31 mouse cellular contexts compared by ENCODE assay signal in the genomic region with DNA sequence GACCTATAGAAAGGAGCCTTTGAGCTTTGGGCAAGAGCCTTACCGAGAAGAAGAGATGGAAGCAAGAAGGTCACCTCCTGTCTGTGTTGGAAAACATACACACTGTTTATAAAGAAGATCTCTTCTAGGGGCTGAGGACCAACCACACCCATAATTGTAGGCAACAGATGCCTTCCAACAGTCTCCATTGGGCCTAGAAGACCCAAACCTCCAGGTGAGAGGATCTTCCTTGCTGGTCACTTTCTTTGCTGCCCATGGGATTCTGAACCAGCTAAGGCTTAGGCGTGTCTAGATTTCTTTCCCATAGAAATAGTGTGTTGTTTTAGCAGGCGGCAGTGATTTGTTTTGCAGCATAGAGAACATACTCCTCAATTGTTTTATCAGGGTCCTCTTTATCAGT.
"Had no signal": no experiment of that assay in that cellular context is flagged by ENCODE, and none has a peak within 500 bp of the region (broad histone marks: within the 10 kb centered on the region; RNA-seq: fewer than 3 reads in every experiment).

No protein-coding gene starts in this region.

- H3K4me1 ChIP-seq: limb, embryonic 10.5 days; limb, embryonic 13.5 days; limb, embryonic 15.5 days; liver, embryonic 12.5 days; liver, embryonic 13.5 days; liver, embryonic 15.5 days; lung, embryonic 15.5 days; neural tube, embryonic 12.5 days had no signal

- H3K27me3 ChIP-seq: limb, embryonic 12.5 days; limb, embryonic 13.5 days; limb, embryonic 15.5 days; liver, embryonic 12.5 days; liver, embryonic 13.5 days; liver, embryonic 15.5 days; lung, embryonic 15.5 days; midbrain, embryonic 12.5 days; midbrain, embryonic 13.5 days; midbrain, embryonic 15.5 days; neural tube, embryonic 12.5 days had no signal

- H3K36me3 ChIP-seq: limb, embryonic 10.5 days; limb, embryonic 12.5 days; limb, embryonic 13.5 days; limb, embryonic 15.5 days; liver, embryonic 12.5 days; liver, embryonic 13.5 days; liver, embryonic 15.5 days; lung, embryonic 15.5 days; midbrain, embryonic 10.5 days; midbrain, embryonic 12.5 days; midbrain, embryonic 13.5 days; midbrain, embryonic 15.5 days; neural tube, embryonic 12.5 days had no signal

- H3K9ac ChIP-seq: limb, embryonic 12.5 days; limb, embryonic 13.5 days; limb, embryonic 15.5 days; liver, embryonic 12.5 days; liver, embryonic 13.5 days; liver, embryonic 14.5 days; liver, embryonic 15.5 days; liver, postnatal 0 days; lung, embryonic 14.5 days; lung, embryonic 15.5 days; midbrain, embryonic 12.5 days; midbrain, embryonic 13.5 days; midbrain, embryonic 15.5 days; neural tube, embryonic 12.5 days had no signal

- H3K9me3 ChIP-seq: limb, embryonic 10.5 days; limb, embryonic 12.5 days; limb, embryonic 13.5 days; limb, embryonic 15.5 days; liver, embryonic 12.5 days; liver, embryonic 13.5 days; liver, embryonic 15.5 days; lung, embryonic 15.5 days; megakaryocyte, embryonic 14.5 days; midbrain, embryonic 10.5 days; midbrain, embryonic 12.5 days; midbrain, embryonic 13.5 days; midbrain, embryonic 15.5 days; neural tube, embryonic 12.5 days had no signal

- H3K4me2 ChIP-seq: limb, embryonic 12.5 days; limb, embryonic 13.5 days; limb, embryonic 15.5 days; liver, embryonic 11.5 days; liver, embryonic 12.5 days; liver, embryonic 13.5 days; liver, embryonic 15.5 days; lung, embryonic 14.5 days; lung, embryonic 15.5 days; midbrain, embryonic 12.5 days; midbrain, embryonic 13.5 days; midbrain, embryonic 15.5 days; neural tube, embryonic 12.5 days had no signal

- DNase-seq: left cerebral cortex, postnatal 4 days; liver; liver, embryonic 13.5 days; liver, postnatal 0 days; lung, adult 18-20 months; lung, adult 2 months; lung, embryonic 14.5 days; lung, postnatal 10 days; lung, postnatal 14 days; lung, postnatal 36 days; lung, postnatal 4 days; midbrain, embryonic 14.5 days had no signal

- ATAC-seq: liver, embryonic 12.5 days; liver, postnatal 0 days; lung, postnatal 0 days; midbrain, embryonic 13.5 days; midbrain, embryonic 15.5 days had no signal

- H3K4me3 ChIP-seq: left cerebral cortex, adult 2 months; limb, embryonic 10.5 days; limb, embryonic 12.5 days; limb, embryonic 13.5 days; limb, embryonic 15.5 days; liver, embryonic 12.5 days; liver, embryonic 13.5 days; liver, embryonic 15.5 days; lung, embryonic 15.5 days; megakaryocyte, embryonic 14.5 days; midbrain, embryonic 10.5 days; midbrain, embryonic 12.5 days; midbrain, embryonic 13.5 days; midbrain, embryonic 15.5 days; myocyte; neural tube, embryonic 12.5 days had no signal

- H3K27ac ChIP-seq: left cerebral cortex, adult 2 months; limb, embryonic 10.5 days; limb, embryonic 12.5 days; limb, embryonic 13.5 days; limb, embryonic 15.5 days; liver, embryonic 12.5 days; liver, embryonic 13.5 days; liver, embryonic 14.5 days; liver, embryonic 15.5 days; lung, embryonic 15.5 days; macrophage; midbrain, embryonic 10.5 days; midbrain, embryonic 12.5 days; midbrain, embryonic 13.5 days; midbrain, embryonic 15.5 days; neural tube, embryonic 12.5 days had no signal
